Mouse (Mus musculus) hindbrain, embryonic 16.5 days (tissue): ENCODE data around the gene Zfp839. TPM values are rescaled to one million over a fixed set of nuclear protein-coding genes. Genes with fewer than 3 reads are reported as not detected.
"Not testable (repeated sequence)": the region's sequence is repeated elsewhere in the genome, so short reads cannot be mapped to it uniquely, and the experiment has no call there.

Source experiments
- ATAC-seq: fragments of 200-750 bp; cut with Nextera tagmentation; 2 replicates; pipeline ENCODE4 v1.8.0; 2017; ENCODE audit warnings: moderate TSS enrichment, moderate library complexity
- H3K27ac ChIP-seq: fragments of 300-500 bp; sonication (generic); 2 replicates; pipeline ENCODE4 v1.5.1; 2014; ENCODE audit warnings: low read depth, mild to moderate bottlenecking, control low read depth, low read length, moderate library complexity
- H3K27me3 ChIP-seq: fragments of 300-500 bp; sonication (generic); replicated peaks from 2 replicates; pipeline ENCODE4 v1.6.1; 2014; ENCODE audit warnings: low read length; ENCODE audit not compliant: control insufficient read depth, insufficient read depth
- H3K36me3 ChIP-seq: fragments of 300-500 bp; sonication (generic); 2 replicates; pipeline ENCODE4 v1.6.1; 2014; ENCODE audit warnings: mild to moderate bottlenecking, low read length, moderate library complexity, mixed read lengths; ENCODE audit not compliant: control insufficient read depth, insufficient read depth
- H3K4me1 ChIP-seq: fragments of 300-500 bp; sonication (generic); 2 replicates; pipeline ENCODE4 v1.6.1; 2014; ENCODE audit warnings: low read depth, low read length; ENCODE audit not compliant: control insufficient read depth, insufficient read depth
- H3K4me2 ChIP-seq: fragments of 300-500 bp; sonication (generic); 2 replicates; pipeline ENCODE4 v1.6.1; 2014; ENCODE audit warnings: mild to moderate bottlenecking, low read length, control low read depth, moderate library complexity
- H3K4me3 ChIP-seq: fragments of 300-500 bp; sonication (generic); 2 replicates; pipeline ENCODE4 v1.5.1; 2014; ENCODE audit warnings: mild to moderate bottlenecking, low read length, control low read depth, moderate library complexity
- H3K9ac ChIP-seq: fragments of 300-500 bp; sonication (generic); 2 replicates; pipeline ENCODE4 v1.6.1; 2014; ENCODE audit warnings: low read depth, mild to moderate bottlenecking, control low read depth, low read length, moderate library complexity
- H3K9me3 ChIP-seq: fragments of 300-500 bp; sonication (generic); 2 replicates; pipeline ENCODE4 v1.6.1; 2014; ENCODE audit warnings: mild to moderate bottlenecking, low read length, moderate library complexity; ENCODE audit not compliant: control insufficient read depth
- WGBS: fragments of 180-500 bp; shearing (Covaris S2); extraction: QIAGEN DNeasy Blood & Tissue Kit; methylation state at CpG from one replicate; pipeline ENCODE4 v1.1.7; 2014; 5-methylcytosine and 5-hydroxymethylcytosine counted together
- polyA plus RNA-seq: library from polyadenylated mRNA; unstranded; fragments of >200 nt; fragmentation: Nextera tagmentation; extraction: Ambion mirVana; gene quantifications from 2 replicates; pipeline ENCODE4 v1.2.1, GENCODE M21; 2015

Gene Zfp839
- polyA plus RNA-seq, 1 experiment from 2014 or later = 3.7 TPM

DNA sequence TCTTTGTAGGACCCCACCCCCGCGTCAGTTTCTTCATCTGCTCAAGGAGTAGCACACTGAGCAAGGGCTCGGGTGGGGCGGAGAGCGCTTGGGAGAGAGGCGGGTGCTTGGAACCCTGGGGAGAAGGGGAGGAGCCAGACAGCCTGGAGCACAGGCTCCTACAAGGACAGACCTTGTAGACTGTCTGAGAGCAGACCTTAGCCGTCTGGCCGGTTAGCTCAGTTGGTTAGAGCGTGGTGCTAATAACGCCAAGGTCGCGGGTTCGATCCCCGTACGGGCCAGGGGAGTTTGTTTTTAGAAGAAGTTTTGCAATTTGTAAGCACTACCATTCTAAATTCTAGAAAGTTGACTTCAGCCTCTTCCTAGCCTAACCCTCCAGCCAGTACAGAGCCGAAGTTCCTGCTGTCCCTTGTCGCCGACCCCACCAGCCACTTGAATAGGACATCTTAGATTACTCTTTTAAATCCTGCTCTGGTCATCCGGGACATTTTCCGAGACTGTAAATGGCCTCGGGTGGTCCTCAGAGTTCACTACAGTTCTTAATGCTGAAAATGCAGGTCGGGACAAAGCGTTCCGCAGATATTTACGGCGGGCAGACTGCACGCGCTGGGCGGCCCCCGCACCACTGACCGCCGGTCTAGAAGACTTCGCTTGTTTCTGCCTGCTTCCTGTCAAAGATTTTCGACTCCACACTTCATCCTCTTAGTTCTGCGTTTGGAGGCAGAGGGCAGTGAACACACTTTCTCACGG, 4.7 kb upstream of the Zfp839 start:
- no peak overlapping the region for H3K27ac ChIP-seq
- H3K9ac ChIP-seq = peak overlapping the region; percentile 29
- H3K4me3 ChIP-seq = peak overlapping the region; percentile 41
- peaks cover 14% of the 10 kb centered on the region for H3K27me3 ChIP-seq
- peak; percentile 77 for ATAC-seq
- H3K9me3 ChIP-seq = no peaks in the 10 kb centered on the region
- peak overlapping the region; percentile 63 for H3K4me2 ChIP-seq
- WGBS = under 1% methylated on average over 36 of the region's 36 CpGs
- no peaks in the 10 kb centered on the region for H3K36me3 ChIP-seq
- H3K4me1 ChIP-seq = peaks cover 6% of the 10 kb centered on the region

DNA sequence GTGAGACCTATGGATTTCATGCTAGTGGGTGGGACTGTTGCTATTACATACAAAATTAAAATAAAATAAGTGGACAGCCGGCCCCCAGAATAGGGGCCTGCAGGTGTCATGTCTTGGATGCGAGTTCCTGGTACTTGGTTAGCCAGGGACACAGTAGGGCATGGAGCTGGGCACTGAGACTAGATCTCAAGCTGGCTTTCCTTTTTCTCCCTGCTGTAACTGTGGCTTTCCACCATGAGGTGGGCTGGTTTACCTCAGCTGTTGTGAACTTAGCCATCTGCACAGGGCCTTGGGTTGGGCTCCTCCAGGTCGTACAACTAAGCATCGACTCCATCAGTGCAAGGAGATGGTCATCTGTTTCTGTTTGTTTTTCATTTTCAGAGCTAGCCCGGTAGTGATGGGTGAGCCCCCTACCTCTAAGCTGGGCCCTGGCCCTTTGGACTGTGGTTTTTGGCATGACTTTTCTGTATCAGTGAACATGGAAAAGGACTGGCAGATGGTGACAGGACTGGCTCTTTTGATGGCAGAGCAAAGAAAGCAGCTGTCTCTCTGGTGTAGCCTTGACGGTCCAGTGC, 3.8 kb upstream of the Zfp839 start:
- no peak for ATAC-seq
- no peak overlapping the region; the same call in 1 of the 2 replicates for H3K4me3 ChIP-seq
- no peaks in the 10 kb centered on the region for H3K36me3 ChIP-seq
- H3K27me3 ChIP-seq = peaks cover 14% of the 10 kb centered on the region
- H3K9ac ChIP-seq = no peak overlapping the region
- peak overlapping the region; percentile 63 for H3K4me2 ChIP-seq
- no peak overlapping the region for H3K27ac ChIP-seq
- H3K4me1 ChIP-seq = peaks cover 14% of the 10 kb centered on the region
- H3K9me3 ChIP-seq = no peaks in the 10 kb centered on the region
- 71% methylated on average over 6 of the region's 6 CpGs for WGBS

DNA sequence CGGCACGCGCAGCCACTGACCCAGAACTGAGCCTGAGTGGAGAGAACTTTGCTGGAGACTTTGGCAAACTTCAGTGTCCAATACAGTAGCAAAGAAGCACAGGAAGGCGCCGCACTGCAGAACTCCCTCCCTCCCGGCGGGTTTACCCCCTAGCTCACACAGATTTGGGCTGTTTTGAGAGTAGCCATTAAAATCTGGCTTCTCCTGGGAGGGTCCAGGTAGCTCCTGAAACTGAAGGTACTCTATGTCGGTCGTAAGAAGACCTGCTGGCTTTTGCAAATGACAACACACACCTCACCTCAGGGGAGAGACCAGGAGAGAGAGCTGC, 840 bp downstream of the Zfp839 start:
- Histone ChIP-seq H3K27me3 (peaks cover 9% of the 10 kb centered on the region), H3K9me3 (no peaks in the 10 kb centered on the region), H3K36me3 (peaks cover 9% of the 10 kb centered on the region), H3K27ac (peak overlapping the region; percentile 79), H3K4me1 (peaks cover 12% of the 10 kb centered on the region), H3K9ac (peak overlapping the region; percentile 96), H3K4me2 (peak overlapping the region; percentile 75), H3K4me3 (peak overlapping the region; percentile 80)
- 25% methylated on average over 9 of the region's 9 CpGs for WGBS
- ATAC-seq = peak; percentile 18

DNA sequence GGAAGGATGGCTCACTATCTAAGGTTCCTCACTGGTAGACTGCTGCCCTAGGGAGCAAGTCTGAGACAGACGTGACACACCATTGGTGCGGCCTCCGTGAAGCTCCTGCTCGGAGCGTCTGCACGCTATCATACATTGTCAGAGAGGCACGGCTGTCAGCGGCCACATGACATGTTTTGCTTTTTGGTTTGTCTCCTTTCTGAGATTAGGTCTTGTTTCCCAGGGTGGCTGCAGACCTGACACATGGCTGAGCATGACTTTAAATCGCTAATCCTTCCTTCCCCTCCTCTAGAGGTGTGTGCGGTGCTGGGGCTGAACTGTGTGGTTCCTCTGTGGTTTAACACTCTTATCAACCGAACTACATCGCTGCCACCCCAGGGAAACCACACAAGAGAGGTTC, 1.4 kb downstream of the Zfp839 start:
- Histone ChIP-seq H3K27me3 (peaks cover 6% of the 10 kb centered on the region), H3K4me1 (peaks cover 12% of the 10 kb centered on the region), H3K9ac (0 out of 2 replicates have a peak overlapping the region, but pooled peaks have one; percentile 11), H3K4me3 (no peak overlapping the region; the same call in 1 of the 2 replicates), H3K9me3 (no peaks in the 10 kb centered on the region), H3K27ac (no peak overlapping the region), H3K36me3 (peaks cover 10% of the 10 kb centered on the region), H3K4me2 (peak overlapping the region; percentile 75; the same call in 1 of the 2 replicates)
- no peak for ATAC-seq
- 89% methylated on average over 12 of the region's 12 CpGs for WGBS

DNA sequence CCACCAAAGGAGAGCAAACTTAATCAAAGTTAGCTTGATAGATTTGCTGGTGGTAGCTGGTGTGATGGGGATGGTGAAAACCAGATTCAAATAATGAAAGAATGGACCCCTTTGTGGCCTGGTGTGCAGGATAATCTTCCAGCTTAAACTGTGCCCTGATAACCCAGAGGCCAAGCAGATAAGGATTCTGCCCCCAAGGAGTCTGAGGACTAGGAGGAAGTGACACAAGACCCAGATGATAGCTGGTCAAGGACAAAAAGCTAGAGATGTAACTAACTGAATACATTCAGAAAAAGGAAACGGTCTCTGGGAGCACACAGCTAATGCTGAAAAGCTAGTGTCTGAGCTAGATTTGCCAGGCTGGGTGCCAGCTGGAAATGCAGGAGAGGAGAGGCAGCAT, 1.9 kb downstream of the Zfp839 start:
- Histone ChIP-seq H3K27ac (no peak overlapping the region), H3K4me3 (no peak overlapping the region), H3K9ac (no peak overlapping the region), H3K27me3 (peaks cover 2% of the 10 kb centered on the region; the same call in 1 of the 2 replicates), H3K4me2 (no peak overlapping the region), H3K36me3 (peaks cover 10% of the 10 kb centered on the region), H3K4me1 (peaks cover 12% of the 10 kb centered on the region), H3K9me3 (no peaks in the 10 kb centered on the region)
- WGBS = 88% methylated on average over 1 of the region's 1 CpGs
- ATAC-seq = no peak

DNA sequence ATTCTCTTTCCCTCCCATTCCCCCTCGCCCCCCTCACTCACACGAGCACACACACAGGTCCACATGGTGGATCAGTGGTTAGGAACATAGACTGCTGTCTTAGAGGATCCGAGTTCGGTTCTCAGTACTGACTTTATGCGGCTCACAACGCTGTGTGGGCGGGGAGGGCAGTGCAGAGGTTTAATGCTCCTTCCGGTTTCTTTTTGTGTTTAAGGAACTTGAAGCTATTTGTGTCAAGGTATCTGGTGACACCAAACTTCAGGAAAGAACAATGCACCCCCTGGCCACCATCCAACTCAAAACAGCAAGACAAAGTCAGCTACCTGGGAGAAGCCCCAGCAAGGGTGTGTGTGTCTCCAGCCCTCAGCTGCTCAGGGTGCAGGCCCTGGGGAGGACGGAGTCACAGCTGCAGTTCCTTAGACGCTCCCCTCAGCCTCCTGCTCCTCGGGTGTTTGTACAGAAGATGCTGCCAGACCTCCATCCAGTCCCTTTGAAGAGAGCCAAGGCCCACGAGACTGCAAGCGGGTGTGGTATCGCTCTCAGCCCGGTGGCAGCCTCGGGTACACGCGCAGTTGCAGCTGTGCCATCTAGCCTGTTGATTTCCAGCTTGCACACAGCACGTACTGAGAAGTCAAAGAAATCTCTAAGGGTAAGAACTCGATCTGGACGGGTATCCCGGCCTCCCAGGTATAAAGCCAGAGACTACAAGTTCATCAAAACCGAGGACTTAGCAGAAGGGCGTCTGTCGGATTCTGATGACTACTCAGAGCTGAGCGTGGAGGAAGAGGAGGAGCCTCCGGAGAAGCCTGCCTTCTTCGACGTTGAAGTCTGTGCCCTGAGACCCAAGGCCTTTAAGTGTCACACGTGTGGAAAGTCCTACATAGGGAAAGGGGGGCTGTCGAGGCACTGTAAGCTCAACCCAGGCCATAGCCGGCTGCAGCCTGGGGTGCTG, 5.0 kb downstream of the Zfp839 start:
- H3K9ac ChIP-seq = no peak overlapping the region
- H3K27ac ChIP-seq = no peak overlapping the region
- no peaks in the 10 kb centered on the region for H3K9me3 ChIP-seq
- H3K4me1 ChIP-seq = peaks cover 9% of the 10 kb centered on the region
- 86% methylated on average over 32 of the region's 32 CpGs for WGBS
- no peaks in the 10 kb centered on the region for H3K27me3 ChIP-seq
- peaks cover 10% of the 10 kb centered on the region for H3K36me3 ChIP-seq
- H3K4me3 ChIP-seq = no peak overlapping the region
- ATAC-seq = no peak
- no peak overlapping the region for H3K4me2 ChIP-seq

DNA sequence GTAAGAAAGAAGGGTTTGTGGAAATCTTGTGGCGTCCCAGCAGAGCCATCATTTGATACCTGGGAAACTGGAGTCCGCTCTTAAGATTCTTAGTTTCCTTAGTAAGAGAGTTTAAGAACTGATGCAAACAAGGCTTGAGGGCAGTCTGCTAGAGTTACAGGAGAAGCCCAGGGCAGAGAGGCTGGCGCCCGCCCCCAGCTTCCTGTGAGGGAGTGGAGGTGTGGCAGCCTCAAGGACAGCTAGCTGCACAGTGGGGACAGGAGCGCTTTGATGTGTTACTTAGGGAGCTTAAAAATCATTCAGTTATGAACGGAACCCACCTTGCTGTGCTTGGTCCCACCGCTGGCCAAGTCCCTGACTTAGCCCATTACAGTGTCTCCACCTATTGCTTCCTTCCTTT, 7.1 kb downstream of the Zfp839 start:
- ATAC-seq = no peak
- H3K36me3 ChIP-seq = peaks cover 13% of the 10 kb centered on the region
- no peak overlapping the region for H3K4me3 ChIP-seq
- H3K27me3 ChIP-seq = no peaks in the 10 kb centered on the region
- H3K9ac ChIP-seq = no peak overlapping the region
- H3K27ac ChIP-seq = no peak overlapping the region
- 90% methylated on average over 7 of the region's 7 CpGs for WGBS
- no peaks in the 10 kb centered on the region for H3K4me1 ChIP-seq
- no peaks in the 10 kb centered on the region for H3K9me3 ChIP-seq
- H3K4me2 ChIP-seq = no peak overlapping the region

DNA sequence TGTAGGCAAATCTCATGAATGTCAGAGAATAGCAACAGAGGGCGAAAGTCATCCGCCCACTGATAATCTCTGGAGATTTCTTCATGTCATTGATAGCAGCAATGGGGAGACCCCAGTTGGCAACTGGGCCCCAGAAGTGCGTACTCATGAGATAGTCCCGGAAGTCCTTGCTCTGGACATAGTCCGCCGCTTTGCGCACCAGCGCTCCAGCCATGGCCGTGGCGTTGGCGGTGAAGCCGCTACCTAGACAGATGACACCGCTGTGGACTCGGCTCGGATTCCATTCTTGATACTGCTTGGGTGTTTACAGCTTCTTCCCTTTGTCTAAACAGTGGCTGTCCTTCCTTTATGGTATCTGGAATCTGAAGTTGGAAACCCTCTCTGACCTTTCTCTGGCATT, 8.6 kb downstream of the Zfp839 start:
- not testable (repeated sequence) for H3K27me3 ChIP-seq, ATAC-seq, H3K4me1 ChIP-seq, H3K27ac ChIP-seq, H3K9me3 ChIP-seq, H3K4me3 ChIP-seq, H3K9ac ChIP-seq, H3K4me2 ChIP-seq
- H3K36me3 ChIP-seq = peaks cover 14% of the 10 kb centered on the region
- WGBS = 95% methylated on average over 15 of the region's 15 CpGs

DNA sequence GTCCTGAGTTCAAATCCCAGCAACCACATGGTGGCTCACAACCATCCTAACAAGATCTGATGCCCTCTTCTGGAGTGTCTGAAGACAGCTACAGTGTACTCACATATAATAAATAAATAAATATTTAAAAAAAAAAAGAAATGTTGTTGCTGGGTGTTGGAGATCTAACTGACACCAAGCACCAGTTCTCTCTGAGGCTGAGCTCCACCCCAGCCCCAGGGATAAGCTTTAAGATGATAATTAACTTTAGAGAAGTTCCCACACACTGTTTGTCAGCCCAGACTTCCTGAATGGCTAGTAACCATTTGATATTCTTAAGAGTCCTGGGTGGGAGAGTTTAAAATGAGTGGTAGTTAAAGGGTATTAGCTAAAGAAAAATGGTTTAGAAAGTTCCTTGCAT, 10.2 kb downstream of the Zfp839 start:
- no peak overlapping the region for H3K27ac ChIP-seq
- H3K27me3 ChIP-seq = no peaks in the 10 kb centered on the region
- peaks cover 16% of the 10 kb centered on the region for H3K36me3 ChIP-seq
- no peaks in the 10 kb centered on the region for H3K4me1 ChIP-seq
- no peaks in the 10 kb centered on the region for H3K9me3 ChIP-seq
- H3K4me3 ChIP-seq = no peak overlapping the region
- no peak overlapping the region for H3K9ac ChIP-seq
- ATAC-seq = no peak
- H3K4me2 ChIP-seq = no peak overlapping the region
